ENCODE assay signal across 14 mouse cellular contexts in the genomic region with DNA sequence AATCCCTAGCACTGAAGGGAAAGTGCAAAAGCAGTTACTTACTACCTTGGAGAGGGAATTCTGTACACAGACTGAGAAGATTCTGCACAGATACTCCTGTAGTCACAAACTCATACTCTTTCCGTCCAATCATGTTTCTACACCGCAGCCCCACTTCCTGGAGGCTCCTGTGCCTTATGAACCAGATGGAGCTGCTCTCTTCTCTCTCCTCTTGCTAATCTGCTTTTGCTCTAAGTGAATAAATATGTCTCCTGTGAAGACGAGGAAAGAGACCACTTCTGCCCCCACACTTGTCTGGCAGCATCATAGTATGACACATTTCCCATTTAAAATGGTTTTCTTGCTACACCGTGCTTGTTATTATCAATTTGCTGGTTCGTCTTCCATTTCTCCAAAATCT. TPM values are rescaled to one million over a fixed set of nuclear protein-coding genes. Genes with fewer than 3 reads are reported as not detected.
"Had no signal": no experiment of that assay in that cellular context is flagged by ENCODE, and none has a peak within 500 bp of the region (broad histone marks: within the 10 kb centered on the region; RNA-seq: fewer than 3 reads in every experiment).

No protein-coding gene starts in this region.

- ATAC-seq: liver, postnatal 0 days; lung, postnatal 0 days; midbrain, embryonic 16.5 days had no signal

- DNase-seq: liver, postnatal 0 days; lung, adult 2 months; lung, postnatal 14 days; lung, postnatal 36 days; midbrain, embryonic 14.5 days; right cerebral cortex, postnatal 25 days; thymus, adult 2 months; thymus, postnatal 25 days; thymus, postnatal 4 days had no signal

RNA-seq across cellular contexts. Expression of a gene that starts 26.2 kb away (rescaled TPM):
- total RNA-seq: megakaryocyte progenitor cell, adult 5-6 weeks; monocyte, adult 5-6 weeks; neutrophil, adult 5-6 weeks had no signal

RNA-seq across cellular contexts. Expression of a gene that starts 41.4 kb away (rescaled TPM):
- total RNA-seq: megakaryocyte progenitor cell, adult 5-6 weeks; monocyte, adult 5-6 weeks had no signal
